Mouse (Mus musculus): ENCODE measurements around the gene Apold1. TPM values are rescaled to one million over a fixed set of nuclear protein-coding genes. Genes with fewer than 3 reads are reported as not detected.

Gene Apold1
- 1 to 10 TPM; 1.8 to 8.8 (median 2.2) TPM for total RNA-seq (2022)

GRCm38 (mm10) chr6:134981231-134982062 lies at the start of gene Apold1:
Apold1 (plus strand) TSS chr6:134981718.
- DNase-seq = peak; percentile 42

- DNase-seq = no peak
Measured at GRCm38 (mm10) chr6:134932486-134933206, 48.9 kb upstream of the Apold1 start.

- no peak for DNase-seq
Measured at GRCm38 (mm10) chr6:134933207-134933558, 48.3 kb upstream of the Apold1 start.

- no peak for DNase-seq
Measured at GRCm38 (mm10) chr6:134934305-134934704, 47.2 kb upstream of the Apold1 start.

GRCm38 (mm10) chr6:134939781-134940180 lies 41.7 kb upstream of the Apold1 start:
- no peak for DNase-seq

- DNase-seq = no peak
Measured at GRCm38 (mm10) chr6:134943759-134944407, 37.6 kb upstream of the Apold1 start.

- DNase-seq = no peak
Measured at GRCm38 (mm10) chr6:134946054-134946453, 35.5 kb upstream of the Apold1 start.

GRCm38 (mm10) chr6:134946858-134947257 lies 34.7 kb upstream of the Apold1 start:
- no peak for DNase-seq

- no peak for DNase-seq
Measured at GRCm38 (mm10) chr6:134947311-134948087, 34.0 kb upstream of the Apold1 start.

GRCm38 (mm10) chr6:134948522-134949061 lies 32.9 kb upstream of the Apold1 start:
- DNase-seq = no peak

- DNase-seq = no peak
Measured at GRCm38 (mm10) chr6:134949241-134949640, 32.3 kb upstream of the Apold1 start.

GRCm38 (mm10) chr6:134951364-134951763 lies 30.2 kb upstream of the Apold1 start:
- DNase-seq = no peak

- peak; percentile 78 for DNase-seq
Measured at GRCm38 (mm10) chr6:134953976-134954375, 27.5 kb upstream of the Apold1 start.

- no peak for DNase-seq
Measured at GRCm38 (mm10) chr6:134956388-134956787, 25.1 kb upstream of the Apold1 start.

- DNase-seq = no peak
Measured at GRCm38 (mm10) chr6:134961286-134961685, 20.2 kb upstream of the Apold1 start.

- peak; percentile 44 for DNase-seq
Measured at GRCm38 (mm10) chr6:134961858-134962517, 19.5 kb upstream of the Apold1 start.

- no peak for DNase-seq
Measured at GRCm38 (mm10) chr6:134962518-134962893, 19.0 kb upstream of the Apold1 start.

GRCm38 (mm10) chr6:134963910-134964309 lies 17.6 kb upstream of the Apold1 start:
- no peak for DNase-seq

- DNase-seq = no peak
Measured at GRCm38 (mm10) chr6:134966681-134967080, 14.8 kb upstream of the Apold1 start.

GRCm38 (mm10) chr6:134968326-134968725 lies 13.2 kb upstream of the Apold1 start:
- DNase-seq = no peak

GRCm38 (mm10) chr6:134969498-134969897 lies 12.0 kb upstream of the Apold1 start:
- DNase-seq = no peak

GRCm38 (mm10) chr6:134972096-134972495 lies 9.4 kb upstream of the Apold1 start:
- no peak for DNase-seq
